Mouse (Mus musculus) granulocyte monocyte progenitor cell, adult 5-6 weeks (primary cell): ENCODE measurements around the gene Mtrex. TPM values are rescaled to one million over a fixed set of nuclear protein-coding genes. Genes with fewer than 3 reads are reported as not detected.
A peak's percentile ranks its signal among the peaks of the same experiment; 100 is the strongest.

Experiments
- ATAC-seq: replicated peaks from 2 replicates; pipeline ENCODE4 v1.8.0; 2016; ENCODE audit warnings: mild to moderate bottlenecking, moderate TSS enrichment, inconsistent platforms; ENCODE audit not compliant: poor library complexity, severe bottlenecking
- total RNA-seq, 2 experiments: library from RNA; stranded (forward) in 1 of 2; stranded (reverse) in 1 of 2; fragments of 200-712, 200-1000 nt in 1 of 2; fragments of >200 nt in 1 of 2; fragmentation: Nextera tagmentation in 1 of 2; gene quantifications; 2 replicates each; pipeline ENCODE4 v1.2.3; 2014 to 2017

Gene Mtrex
- total RNA-seq (2014; fragmentation: Nextera tagmentation) (37.9 and 50.1 TPM in 2 replicates), total RNA-seq (2017) (72.6 and 84.6 TPM in 2 replicates)

- peak; percentile 97 for ATAC-seq
These were observed at the start of gene Mtrex, which contains the start of gene Dhx29 for GRCm38 (mm10) chr13:112927287-112928001. Gene Mtrex (minus strand): TSS chr13:112927398. Gene Dhx29 (plus strand): TSS chr13:112927454.

GRCm38 (mm10) chr13:112976720-112977119 lies 49.5 kb upstream of the Mtrex start:
- peak; percentile 86 for ATAC-seq

GRCm38 (mm10) chr13:112967267-112967666 lies 40.1 kb upstream of the Mtrex start:
- ATAC-seq: no peak

GRCm38 (mm10) chr13:112964421-112964820 lies 37.2 kb upstream of the Mtrex start:
- ATAC-seq: no peak

GRCm38 (mm10) chr13:112963081-112963480 lies 35.9 kb upstream of the Mtrex start:
- no peak for ATAC-seq

- no peak for ATAC-seq
These were observed 26.9 kb upstream of the Mtrex start for GRCm38 (mm10) chr13:112954067-112954466.

GRCm38 (mm10) chr13:112945900-112946299 lies 18.7 kb upstream of the Mtrex start:
- peak; percentile 98 for ATAC-seq

- no peak for ATAC-seq
These were observed 18.1 kb upstream of the Mtrex start for GRCm38 (mm10) chr13:112945312-112945711.

- no peak for ATAC-seq
These were observed 14.7 kb upstream of the Mtrex start for GRCm38 (mm10) chr13:112941879-112942330.

GRCm38 (mm10) chr13:112938130-112938529 lies 10.9 kb upstream of the Mtrex start:
- ATAC-seq: no peak

- ATAC-seq: no peak
These were observed 955 bp upstream of the Mtrex start for GRCm38 (mm10) chr13:112928038-112928668.

- ATAC-seq: peak; percentile 31
These were observed 402 bp downstream of the Mtrex start for GRCm38 (mm10) chr13:112926796-112927195.

GRCm38 (mm10) chr13:112925976-112926375 lies 1.2 kb downstream of the Mtrex start:
- ATAC-seq: no peak

- no peak for ATAC-seq
These were observed 1.9 kb downstream of the Mtrex start for GRCm38 (mm10) chr13:112925266-112925665.

GRCm38 (mm10) chr13:112920906-112921305 lies 6.3 kb downstream of the Mtrex start:
- ATAC-seq: no peak

GRCm38 (mm10) chr13:112919141-112919865 lies 7.9 kb downstream of the Mtrex start:
- no peak for ATAC-seq

GRCm38 (mm10) chr13:112910434-112910833 lies 16.8 kb downstream of the Mtrex start:
- no peak for ATAC-seq

- ATAC-seq: peak; percentile 59
These were observed 17.5 kb downstream of the Mtrex start for GRCm38 (mm10) chr13:112909663-112910062.

- no peak for ATAC-seq
These were observed 25.0 kb downstream of the Mtrex start for GRCm38 (mm10) chr13:112902176-112902575.

GRCm38 (mm10) chr13:112887234-112887633 lies 40.0 kb downstream of the Mtrex start:
- ATAC-seq: no peak
